Mouse (Mus musculus) embryonic facial prominence, embryonic 14.5 days (tissue): ENCODE measurements at regions not wholly inside any gene's neighbourhood (a gene's known extent, or its start where the extent isn't known, plus 50 kb on each side); places are given as distances from the start of the nearest gene placed in this dataset.

Experiments
- ATAC-seq: fragments of 200-750 bp; cut with Nextera tagmentation; 2 replicates; pipeline ENCODE4 v1.8.0; 2017; ENCODE audit warnings: low read depth, moderate number of reproducible peaks, moderate TSS enrichment
- DNase-seq: peaks from one replicate; pipeline ENCODE4 v3.0.0-alpha.2; 2015; ENCODE audit warnings: low spot score
- H3K27ac ChIP-seq: fragments of 300-500 bp; sonication (generic); replicated peaks from 2 replicates; pipeline ENCODE4 v1.5.1; 2014; ENCODE audit warnings: low read depth, mild to moderate bottlenecking, low read length, moderate library complexity
- H3K27me3 ChIP-seq: fragments of 300-500 bp; sonication (generic); replicated peaks from 2 replicates; pipeline ENCODE4 v1.6.1; 2014; ENCODE audit warnings: low read length; ENCODE audit not compliant: control insufficient read depth, insufficient read depth
- H3K36me3 ChIP-seq: fragments of 300-500 bp; sonication (generic); 2 replicates; pipeline ENCODE4 v1.6.1; 2014; ENCODE audit warnings: low read length, mixed read lengths; ENCODE audit not compliant: control insufficient read depth, insufficient read depth
- H3K4me1 ChIP-seq: fragments of 300-500 bp; sonication (generic); 2 replicates; pipeline ENCODE4 v1.6.1; 2014; ENCODE audit warnings: antibody characterized with exemption, low read length; ENCODE audit not compliant: control insufficient read depth, insufficient read depth
- H3K4me2 ChIP-seq: fragments of 300-500 bp; sonication (generic); 2 replicates; pipeline ENCODE4 v1.6.1; 2014; ENCODE audit warnings: low read depth, mild to moderate bottlenecking, low read length, moderate library complexity, mixed read lengths
- H3K4me3 ChIP-seq: fragments of 300-500 bp; sonication (generic); 2 replicates; pipeline ENCODE4 v1.5.1; 2014; ENCODE audit warnings: low read depth, mild to moderate bottlenecking, low read length
- H3K9ac ChIP-seq: fragments of 300-500 bp; sonication (generic); 2 replicates; pipeline ENCODE4 v1.6.1; 2014; ENCODE audit warnings: low read depth, mild to moderate bottlenecking, low read length, moderate library complexity, mixed read lengths
- H3K9me3 ChIP-seq: fragments of 300-500 bp; sonication (generic); 2 replicates; pipeline ENCODE4 v1.6.1; 2016; ENCODE audit warnings: low read length; ENCODE audit not compliant: control insufficient read depth
- WGBS: fragments of 180-500 bp; shearing (Covaris S2); extraction: QIAGEN DNeasy Blood & Tissue Kit; methylation state at CpG from one replicate; pipeline ENCODE4 v1.1.7; 2014; 5-methylcytosine and 5-hydroxymethylcytosine counted together

GRCm38 (mm10) chr10:113161486-113161885 lies 232.7 kb upstream of the Atxn7l3b start:
- 68% methylated on average over 3 of the region's 3 CpGs for WGBS
- H3K4me3 ChIP-seq: no peak overlapping the region
- DNase-seq: no peak
- no peaks in the 10 kb centered on the region for H3K9me3 ChIP-seq
- no peak overlapping the region for H3K27ac ChIP-seq
- no peak for ATAC-seq
- no peak overlapping the region for H3K9ac ChIP-seq
- H3K4me1 ChIP-seq: no peaks in the 10 kb centered on the region
- no peak overlapping the region for H3K4me2 ChIP-seq
- H3K36me3 ChIP-seq: no peaks in the 10 kb centered on the region
- no peaks in the 10 kb centered on the region for H3K27me3 ChIP-seq

GRCm38 (mm10) chr10:113160055-113160454 lies 231.3 kb upstream of the Atxn7l3b start:
- H3K4me1 ChIP-seq: no peaks in the 10 kb centered on the region
- no peak overlapping the region for H3K4me2 ChIP-seq
- H3K27me3 ChIP-seq: no peaks in the 10 kb centered on the region
- H3K27ac ChIP-seq: no peak overlapping the region
- H3K4me3 ChIP-seq: no peak overlapping the region
- H3K9ac ChIP-seq: no peak overlapping the region
- 78% methylated on average over 5 of the region's 5 CpGs for whole genome bisulfite sequencing
- no peaks in the 10 kb centered on the region for H3K36me3 ChIP-seq
- DNase-seq: no peak
- no peaks in the 10 kb centered on the region for H3K9me3 ChIP-seq
- ATAC-seq: no peak

- H3K4me3 ChIP-seq: no peak overlapping the region
- no peaks in the 10 kb centered on the region for H3K27me3 ChIP-seq
- no peak overlapping the region for H3K27ac ChIP-seq
- no peaks in the 10 kb centered on the region for H3K4me1 ChIP-seq
- no peaks in the 10 kb centered on the region for H3K9me3 ChIP-seq
- 77% methylated on average over 6 of the region's 6 CpGs for WGBS
- H3K4me2 ChIP-seq: no peak overlapping the region
- no peak for ATAC-seq
- DNase-seq: no peak
- no peak overlapping the region for H3K9ac ChIP-seq
- no peaks in the 10 kb centered on the region for H3K36me3 ChIP-seq
Observed at GRCm38 (mm10) chr10:113158988-113159387, 230.2 kb upstream of the Atxn7l3b start.

GRCm38 (mm10) chr10:113141606-113142005 lies 212.8 kb upstream of the Atxn7l3b start:
- Histone ChIP-seq H3K36me3 (no peaks in the 10 kb centered on the region), H3K27ac (no peak overlapping the region), H3K4me1 (no peaks in the 10 kb centered on the region), H3K9me3 (no peaks in the 10 kb centered on the region), H3K9ac (no peak overlapping the region), H3K4me3 (no peak overlapping the region), H3K4me2 (no peak overlapping the region), H3K27me3 (no peaks in the 10 kb centered on the region)
- no peak for ATAC-seq
- DNase-seq: no peak
- WGBS: 79% methylated on average over 2 of the region's 2 CpGs

GRCm38 (mm10) chr10:113114999-113115398 lies 186.2 kb upstream of the Atxn7l3b start:
- H3K27me3 ChIP-seq: no peaks in the 10 kb centered on the region
- H3K36me3 ChIP-seq: no peaks in the 10 kb centered on the region
- H3K4me3 ChIP-seq: no peak overlapping the region
- DNase-seq (no peak), ATAC-seq (no peak)
- no peak overlapping the region for H3K9ac ChIP-seq
- no peaks in the 10 kb centered on the region for H3K9me3 ChIP-seq
- H3K4me1 ChIP-seq: no peaks in the 10 kb centered on the region
- H3K27ac ChIP-seq: no peak overlapping the region
- no peak overlapping the region for H3K4me2 ChIP-seq
- WGBS: 74% methylated on average over 1 of the region's 1 CpGs

GRCm38 (mm10) chr10:113105771-113106430 lies 177.1 kb upstream of the Atxn7l3b start:
- 28% methylated on average over 1 of the region's 1 CpGs for WGBS
- Histone ChIP-seq H3K27me3 (no peaks in the 10 kb centered on the region), H3K36me3 (no peaks in the 10 kb centered on the region), H3K27ac (no peak overlapping the region), H3K4me1 (no peaks in the 10 kb centered on the region), H3K4me2 (no peak overlapping the region), H3K4me3 (no peak overlapping the region), H3K9ac (no peak overlapping the region), H3K9me3 (no peaks in the 10 kb centered on the region)
- ATAC-seq: no peak
- DNase-seq: peak; percentile 8

- no peaks in the 10 kb centered on the region for H3K36me3 ChIP-seq
- DNase-seq (no peak), ATAC-seq (no peak)
- H3K27ac ChIP-seq: no peak overlapping the region
- 89% methylated on average over 2 of the region's 2 CpGs for WGBS
- no peak overlapping the region for H3K9ac ChIP-seq
- no peaks in the 10 kb centered on the region for H3K27me3 ChIP-seq
- no peaks in the 10 kb centered on the region for H3K4me1 ChIP-seq
- no peaks in the 10 kb centered on the region for H3K9me3 ChIP-seq
- no peak overlapping the region for H3K4me3 ChIP-seq
- H3K4me2 ChIP-seq: no peak overlapping the region
Observed at GRCm38 (mm10) chr10:113105301-113105700, 176.5 kb upstream of the Atxn7l3b start.
